Comparison of ENCODE assay signal across 28 mouse cellular contexts in genomic region chr1:95598108-95598507, GRCm38 (mm10).
DNase-seq lines count a peak whose midpoint lies in the region; ATAC-seq and TF ChIP-seq lines count a peak whose summit lies in the region.
"Had no signal": no experiment of that assay in that cellular context is flagged by ENCODE, and none has a peak within 500 bp of the region (broad histone marks: within the 10 kb centered on the region; RNA-seq: fewer than 3 reads in every experiment).

No protein-coding gene starts in this region.

- peaks cover 0 to 6% of the 10 kb centered on the region in 2 experiments; a peak in 1 of 4 replicates for H3K4me1 ChIP-seq in MEL (ENCODE audit: control insufficient read depth in 1 of 2, insufficient read depth in 2 of 2, low read length in 2 of 2)
- no peaks in the 10 kb centered on the region for H3K4me1 ChIP-seq in liver, embryonic 16.5 days (ENCODE audit: control insufficient read depth, low read depth, low read length)
- H3K4me1 ChIP-seq: embryonic facial prominence, embryonic 13.5 days; forebrain, embryonic 13.5 days; heart, embryonic 15.5 days; intestine, embryonic 15.5 days; limb, embryonic 12.5 days; liver, embryonic 15.5 days had no signal

- H3K4me3 ChIP-seq in MEL (ENCODE audit: control insufficient read depth in 1 of 2, insufficient read depth in 1 of 2, low read depth in 2 of 2, low read length in 2 of 2) = no peak overlapping the region
- no peak overlapping the region for H3K4me3 ChIP-seq in liver, embryonic 16.5 days (ENCODE audit: low read depth, low read length)
- H3K4me3 ChIP-seq: embryonic facial prominence, embryonic 13.5 days; erythroblast, embryonic 14.5 days; forebrain, embryonic 13.5 days; gastrocnemius, adult 2 months; heart, embryonic 15.5 days; intestine, embryonic 15.5 days; limb, embryonic 12.5 days; liver, embryonic 15.5 days had no signal

- WGBS in liver, embryonic 16.5 days (ENCODE audit: insufficient replicate concordance) = 44% methylated on average over 1 of the region's 1 CpGs

- H3K79me2 ChIP-seq in MEL (ENCODE audit: control insufficient read depth, insufficient read depth, low read length, poor library complexity) = no peaks in the 10 kb centered on the region

- TF ChIP-seq RAD21 in MEL (IDR thresholded peaks at IDR 0.05; ENCODE audit: low read depth, low read length) = no peak

- TF ChIP-seq POLR2A in MEL (IDR thresholded peaks at IDR 0.05; ENCODE audit: control insufficient read depth in 1 of 2, insufficient read depth in 1 of 2, low read depth in 1 of 2, low read length in 2 of 2, poor library complexity in 1 of 2) = no peak

- peak; percentile 65 to 72; a peak in 3 of 4 replicates for TF ChIP-seq EP300 in MEL (IDR thresholded peaks at IDR 0.05; ENCODE audit: low read depth in 1 of 2, low read length in 2 of 2)

- ATAC-seq in liver, embryonic 16.5 days (ENCODE audit: low read depth) = no peak
- peak; percentile 44 for ATAC-seq in neutrophil, adult 5-6 weeks (ENCODE audit: extremely low read depth, insufficient number of reproducible peaks, low FRiP score, poor library complexity, severe bottlenecking)
- ATAC-seq: forebrain, embryonic 13.5 days; hindbrain, embryonic 16.5 days; intestine, embryonic 15.5 days; lung, postnatal 0 days; midbrain, embryonic 16.5 days; Patski had no signal

- peaks cover 0 to 11% of the 10 kb centered on the region in 2 experiments; a peak in 2 of 4 replicates for H3K36me3 ChIP-seq in MEL (ENCODE audit: control insufficient read depth in 1 of 2, insufficient read depth in 2 of 2, low read length in 2 of 2)
- no peaks in the 10 kb centered on the region for H3K36me3 ChIP-seq in liver, embryonic 16.5 days (ENCODE audit: control insufficient read depth, insufficient read depth)
- H3K36me3 ChIP-seq: embryonic facial prominence, embryonic 13.5 days; heart, embryonic 15.5 days; intestine, embryonic 15.5 days; limb, embryonic 12.5 days; liver, embryonic 15.5 days had no signal

- TF ChIP-seq CTCF in MEL (IDR thresholded peaks at IDR 0.05 in 2 of 3, conservative IDR thresholded peaks at IDR 0.05 in 1 of 3; ENCODE audit: control insufficient read depth in 1 of 3, insufficient read depth in 1 of 3, low read depth in 2 of 3, low read length in 3 of 3, poor library complexity in 1 of 3, severe bottlenecking in 1 of 3) = no peak

- H3K9ac ChIP-seq in MEL (ENCODE audit: control insufficient read depth, low read depth, low read length, poor library complexity, severe bottlenecking) = no peak overlapping the region
- H3K9ac ChIP-seq in liver, embryonic 16.5 days (ENCODE audit: low read depth, low read length) = no peak overlapping the region
- H3K9ac ChIP-seq: embryonic facial prominence, embryonic 13.5 days; forebrain, embryonic 13.5 days; heart, embryonic 15.5 days; intestine, embryonic 15.5 days; limb, embryonic 12.5 days; liver, embryonic 15.5 days had no signal

- no peaks in the 10 kb centered on the region for H3K9me3 ChIP-seq in MEL (replicated peaks; ENCODE audit: insufficient read depth, low read length)
- H3K9me3 ChIP-seq in liver, embryonic 16.5 days (replicated peaks; ENCODE audit: control insufficient read depth, low read length) = no peaks in the 10 kb centered on the region
- H3K9me3 ChIP-seq: embryonic facial prominence, embryonic 13.5 days; forebrain, embryonic 13.5 days; heart, embryonic 15.5 days; intestine, embryonic 15.5 days; limb, embryonic 12.5 days; liver, embryonic 15.5 days had no signal

- DNase-seq in A20 (ENCODE audit: low read depth, low spot score) = peak; percentile 42
- peak; percentile 73 for DNase-seq in MEL (ENCODE audit: low read depth, low spot score)
- DNase-seq in c-Kit-positive CD71-positive TER-119-positive erythroid progenitor cells, embryonic 14.5 days (ENCODE audit: low spot score) = no peak
- no peak for DNase-seq in adrenal gland, postnatal 25 days
- DNase-seq in urinary bladder, postnatal 10 days (ENCODE audit: low spot score) = no peak
- DNase-seq: adrenal gland, adult 2 months; cerebellum, adult 2 months; cerebellum, postnatal 25 days; embryo, embryonic 11 days; gastrocnemius, adult 2 months; heart, postnatal 36 days; kidney, adult 8-10 months; kidney, postnatal 36 days; layer of hippocampus, postnatal 36 days; right cerebral cortex, adult 18-20 months had no signal

- H3K27me3 ChIP-seq in MEL (ENCODE audit: control insufficient read depth in 1 of 2, insufficient read depth in 2 of 2, low read length in 2 of 2) = no peaks in the 10 kb centered on the region
- no peaks in the 10 kb centered on the region for H3K27me3 ChIP-seq in liver, embryonic 16.5 days (ENCODE audit: control insufficient read depth, insufficient read depth, low read depth, low read length)
- H3K27me3 ChIP-seq: embryonic facial prominence, embryonic 13.5 days; forebrain, embryonic 13.5 days; heart, embryonic 15.5 days; intestine, embryonic 15.5 days; limb, embryonic 12.5 days; liver, embryonic 15.5 days; Patski had no signal

- H3K4me2 ChIP-seq in liver, embryonic 16.5 days (ENCODE audit: low read depth, low read length) = no peak overlapping the region
- H3K4me2 ChIP-seq: embryonic facial prominence, embryonic 13.5 days; forebrain, embryonic 13.5 days; heart, embryonic 15.5 days; intestine, embryonic 15.5 days; limb, embryonic 12.5 days; liver, embryonic 15.5 days had no signal

- peak overlapping the region; percentile 39 for H3K27ac ChIP-seq in MEL (ENCODE audit: control insufficient read depth, low read depth, low read length)
- H3K27ac ChIP-seq in liver, embryonic 16.5 days (ENCODE audit: low read length) = peak overlapping the region; percentile 41; the same call in 1 of the 2 replicates
- H3K27ac ChIP-seq: embryonic facial prominence, embryonic 13.5 days; forebrain, embryonic 13.5 days; gastrocnemius, adult 2 months; heart, embryonic 15.5 days; intestine, embryonic 15.5 days; limb, embryonic 12.5 days; liver, embryonic 15.5 days had no signal

TF ChIP-seq in MEL, 35 proteins besides CTCF, POLR2A, EP300 and RAD21:
- no peak for TF ChIP-seq MAFK (IDR thresholded peaks at IDR 0.05; ENCODE audit: borderline replicate concordance, low read depth, low read length)
- TF ChIP-seq RCOR1 (IDR thresholded peaks at IDR 0.05; ENCODE audit: low read depth, low read length) = 0 out of 2 replicates have a peak, but pooled peaks have one; percentile 19
- TF ChIP-seq ZNF384 (IDR thresholded peaks at IDR 0.05; ENCODE audit: low read depth, low read length) = 0 out of 2 replicates have a peak, but pooled peaks have one; percentile 13
- no peak for TF ChIP-seq SMC3 (IDR thresholded peaks at IDR 0.05; ENCODE audit: low read depth, low read length)
- TF ChIP-seq MYC (IDR thresholded peaks at IDR 0.05; ENCODE audit: low read depth, low read length) = no peak
- no peak for TF ChIP-seq UBTF (IDR thresholded peaks at IDR 0.05; ENCODE audit: borderline replicate concordance, insufficient read depth, low read depth, low read length)
- 0 out of 2 replicates have a peak, but pooled peaks have one; percentile 9 for TF ChIP-seq ETS1 (IDR thresholded peaks at IDR 0.05; ENCODE audit: low read depth, low read length)
- TF ChIP-seq CHD1 (IDR thresholded peaks at IDR 0.05; ENCODE audit: low read depth, low read length) = no peak
- 0 out of 2 replicates have a peak, but pooled peaks have one; percentile 26 for TF ChIP-seq GATA1 (IDR thresholded peaks at IDR 0.05; ENCODE audit: low read depth, low read length)
- TF ChIP-seq USF2 (IDR thresholded peaks at IDR 0.05; ENCODE audit: borderline replicate concordance in 1 of 2, insufficient read depth in 1 of 2, low read depth in 1 of 2, low read length in 2 of 2) = no peak

Comparison
In these comparisons a context has a peak if more than half of its experiments do, and no peak if none do; other contexts are left out.
1. DNase-seq: peak in A20 (single experiment) and MEL (single experiment); none in c-Kit-positive CD71-positive TER-119-positive erythroid progenitor cells, embryonic 14.5 days (single experiment), adrenal gland, postnatal 25 days (single experiment) and urinary bladder, postnatal 10 days (single experiment).